Comparison of ENCODE assay signal across 10 mouse cellular contexts in genomic region chr10:79933145-79933679, GRCm38 (mm10). TPM values are rescaled to one million over a fixed set of nuclear protein-coding genes. Genes with fewer than 3 reads are reported as not detected.
DNase-seq lines count a peak whose midpoint lies in the region; ATAC-seq and TF ChIP-seq lines count a peak whose summit lies in the region.
"Had no signal": no experiment of that assay in that cellular context is flagged by ENCODE, and none has a peak within 500 bp of the region (broad histone marks: within the 10 kb centered on the region; RNA-seq: fewer than 3 reads in every experiment).

No protein-coding gene starts in this region.

- no peak for TF ChIP-seq RAD21 in CH12.LX (IDR thresholded peaks at IDR 0.05; ENCODE audit: low read depth, low read length)

- WGBS in heart, embryonic 14.5 days = 50% methylated on average over 9 of the region's 9 CpGs
- WGBS in limb, embryonic 15.5 days = 29% methylated on average over 9 of the region's 9 CpGs

- H3K79me2 ChIP-seq in CH12.LX (replicated peaks; ENCODE audit: control insufficient read depth, extremely low read depth, insufficient read depth, poor library complexity, severe bottlenecking) = peaks cover 100% of the 10 kb centered on the region

- H3K36me3 ChIP-seq in CH12.LX (replicated peaks in 1 of 2; ENCODE audit: control insufficient read depth in 1 of 2, insufficient read depth in 1 of 2, low read length in 1 of 2) = peaks cover 68 to 85% of the 10 kb centered on the region in 2 experiments
- peaks cover 41% of the 10 kb centered on the region for H3K36me3 ChIP-seq in heart, embryonic 14.5 days (ENCODE audit: control insufficient read depth, insufficient read depth, low read length)
- H3K36me3 ChIP-seq in limb, embryonic 15.5 days = peaks cover 32% of the 10 kb centered on the region

- H3K27me3 ChIP-seq in CH12.LX (replicated peaks) = no peaks in the 10 kb centered on the region
- no peaks in the 10 kb centered on the region for H3K27me3 ChIP-seq in heart, embryonic 14.5 days (ENCODE audit: control insufficient read depth, insufficient read depth, low read length)
- H3K27me3 ChIP-seq in limb, embryonic 15.5 days = no peaks in the 10 kb centered on the region

- no peak for TF ChIP-seq EP300 in CH12.LX (IDR thresholded peaks at IDR 0.05; ENCODE audit: low read length)

- peak; percentile 48 for DNase-seq in gastrocnemius, postnatal 10 days
- no peak for DNase-seq in gastrocnemius, postnatal 14 days
- no peak for DNase-seq in CH12.LX (ENCODE audit: extremely low read depth)
- DNase-seq in T-cell, adult 2 months (ENCODE audit: low spot score) = no peak
- no peak for DNase-seq in adrenal gland, postnatal 25 days
- no peak for DNase-seq in thymus, adult 18-20 months

- intact Hi-C loops in gastrocnemius, postnatal 14 days (cut with DNase I; ENCODE audit: low total_unique reads) = no loop called here

- H3K9ac ChIP-seq in CH12.LX (ENCODE audit: insufficient read depth, low read depth) = peak overlapping the region; percentile 22
- peak overlapping the region; percentile 13; the same call in 1 of the 2 replicates for H3K9ac ChIP-seq in heart, embryonic 14.5 days (ENCODE audit: low read length)
- H3K9ac ChIP-seq in limb, embryonic 15.5 days = no peak overlapping the region

- peak overlapping the region; percentile 78 for H3K4me2 ChIP-seq in CH12.LX (ENCODE audit: insufficient read depth, low read depth, poor library complexity, severe bottlenecking)
- H3K4me2 ChIP-seq in heart, embryonic 14.5 days (ENCODE audit: low read length) = no peak overlapping the region
- no peak overlapping the region for H3K4me2 ChIP-seq in limb, embryonic 15.5 days

- TF ChIP-seq CTCF in CH12.LX (conservative IDR thresholded peaks at IDR 0.05 in 1 of 2, IDR thresholded peaks at IDR 0.05 in 1 of 2; ENCODE audit: low read depth in 2 of 2, low read length in 2 of 2) = no peak

- dilution Hi-C loops in CH12.LX (cut with MboI; ENCODE audit: extremely low pct_ligation_motif_present, extremely low pct_unique_long_range_greater_than_20kb, low sequenced_read_pairs) = no loop called here

- no peaks in the 10 kb centered on the region for H3K9me3 ChIP-seq in CH12.LX (replicated peaks; ENCODE audit: low read length)
- H3K9me3 ChIP-seq in heart, embryonic 14.5 days (ENCODE audit: control insufficient read depth, low read length) = no peaks in the 10 kb centered on the region
- no peaks in the 10 kb centered on the region for H3K9me3 ChIP-seq in limb, embryonic 15.5 days

- in situ Hi-C loops in CH12.LX (cut with MboI; ENCODE audit: low pct_ligation_motif_present, low pct_unique_long_range_greater_than_20kb, low sequenced_read_pairs) = no loop called here

- peak overlapping the region; percentile 76 for H3K27ac ChIP-seq in CH12.LX (ENCODE audit: insufficient read depth, low read depth)
- peak overlapping the region; percentile 6 to 31; a peak in 2 of 4 replicates for H3K27ac ChIP-seq in heart, embryonic 14.5 days (replicated peaks in 1 of 2; ENCODE audit: control insufficient read depth in 1 of 2, insufficient read depth in 1 of 2, low read depth in 2 of 2, low read length in 2 of 2)
- H3K27ac ChIP-seq in limb, embryonic 15.5 days = peak overlapping the region; percentile 62

- ATAC-seq in heart, embryonic 14.5 days (ENCODE audit: insufficient number of reproducible peaks, insufficient read depth, low FRiP score, low read depth) = no peak
- no peak for ATAC-seq in limb, embryonic 15.5 days (ENCODE audit: insufficient number of reproducible peaks, low FRiP score, low TSS enrichment, low read depth)

- no peak for TF ChIP-seq POLR2A in CH12.LX (IDR thresholded peaks at IDR 0.05; ENCODE audit: low read depth, low read length)

- H3K4me3 ChIP-seq in CH12.LX (replicated peaks in 1 of 3; ENCODE audit: low read depth in 2 of 3, low read length in 2 of 3, poor library complexity in 1 of 3) = peak overlapping the region; percentile 18 to 96 (median 72)
- no peak overlapping the region for H3K4me3 ChIP-seq in heart, embryonic 14.5 days (ENCODE audit: control insufficient read depth in 1 of 2, insufficient read depth in 1 of 2, low read depth in 1 of 2, low read length in 2 of 2)
- H3K4me3 ChIP-seq in limb, embryonic 15.5 days = no peak overlapping the region

- peaks cover 53 to 89% of the 10 kb centered on the region in 2 experiments for H3K4me1 ChIP-seq in CH12.LX (ENCODE audit: control insufficient read depth in 1 of 2, insufficient read depth in 2 of 2)
- H3K4me1 ChIP-seq in heart, embryonic 14.5 days (ENCODE audit: control insufficient read depth in 2 of 2, insufficient read depth in 2 of 2, low read length in 2 of 2) = peaks cover 44 to 74% of the 10 kb centered on the region in 2 experiments
- H3K4me1 ChIP-seq in limb, embryonic 15.5 days = peaks cover 93% of the 10 kb centered on the region

TF ChIP-seq in CH12.LX, 34 proteins besides CTCF, POLR2A, EP300 and RAD21:
- no peak for TF ChIP-seq MYC (IDR thresholded peaks at IDR 0.05; ENCODE audit: low read depth, low read length)
- no peak for TF ChIP-seq IRF4 (IDR thresholded peaks at IDR 0.05; ENCODE audit: low read depth, low read length)
- TF ChIP-seq UBTF (IDR thresholded peaks at IDR 0.05; ENCODE audit: low read depth, low read length) = 0 out of 2 replicates have a peak, but pooled peaks have one; percentile 27

RNA-seq across cellular contexts. Expression of gene Arid3a, which starts 6.4 kb away (rescaled TPM):
- total RNA-seq in gastrocnemius, postnatal 10 days (2021) = 1 to 10 TPM; 2.6 to 4.1 TPM
- 1 to 10 TPM; 2.4 to 2.7 TPM for total RNA-seq in gastrocnemius, postnatal 14 days (2021)
- total RNA-seq in CH12.LX (2012; rRNA removed) = 114 and 161 TPM in 2 replicates
- 45.9 and 48.4 TPM in 2 replicates for total RNA-seq in CH12.LX (2014; rRNA removed)
- 84.7 and 94.4 TPM in 2 replicates for polyA plus RNA-seq in CH12.LX (2012; ENCODE audit: insufficient read length, low read depth)
- 1.9 and 2.8 TPM in 2 replicates for polyA plus RNA-seq in heart, embryonic 14.5 days (2014; fragmentation: Nextera tagmentation; extraction: Ambion mirVana)
- polyA plus RNA-seq in limb, embryonic 15.5 days (2015; fragmentation: Nextera tagmentation; extraction: Ambion mirVana) = 5.7 and 7.4 TPM in 2 replicates
- total RNA-seq in adrenal gland, postnatal 25 days (2021) = 5.2 and 5.8 TPM in 2 replicates

RNA-seq across cellular contexts. Expression of gene R3hdm4, which starts 12.2 kb away (rescaled TPM):
- total RNA-seq in gastrocnemius, postnatal 10 days (2021) = 100 to 1,000 TPM; 101 to 108 TPM
- 100 to 1,000 TPM in 1 of 2 experiments, 10 to 100 TPM in 1; 98.8 to 106 TPM for total RNA-seq in gastrocnemius, postnatal 14 days (2021)
- total RNA-seq in CH12.LX (2012; rRNA removed) (20.9 and 22.3 TPM in 2 replicates), CH12.LX (2014; rRNA removed) (8.9 and 10.5 TPM in 2 replicates)
- polyA plus RNA-seq in CH12.LX (2012; ENCODE audit: insufficient read length, low read depth) = 53.2 and 59.4 TPM in 2 replicates
- 96.7 and 98.5 TPM in 2 replicates for polyA plus RNA-seq in heart, embryonic 14.5 days (2014; fragmentation: Nextera tagmentation; extraction: Ambion mirVana)
- polyA plus RNA-seq in limb, embryonic 15.5 days (2015; fragmentation: Nextera tagmentation; extraction: Ambion mirVana) = 159 and 161 TPM in 2 replicates
- total RNA-seq in adrenal gland, postnatal 25 days (2021) = 85.5 and 98.9 TPM in 2 replicates

RNA-seq across cellular contexts. Expression of gene Kiss1r, which starts 16.4 kb away (rescaled TPM):
- total RNA-seq in gastrocnemius, postnatal 10 days (2021) = under 1 TPM; 0.23 to 0.59 TPM
- total RNA-seq in gastrocnemius, postnatal 14 days (2021) = under 1 TPM; 0.27 to 0.44 TPM
- 0.21 and 0.76 TPM in 2 replicates for total RNA-seq in CH12.LX (2012; rRNA removed)
- 0.24 and 0.32 TPM in 2 replicates for total RNA-seq in CH12.LX (2014; rRNA removed)
- 0.17 and 0.20 TPM in 2 replicates for polyA plus RNA-seq in CH12.LX (2012; ENCODE audit: insufficient read length, low read depth)
- polyA plus RNA-seq in heart, embryonic 14.5 days (2014; fragmentation: Nextera tagmentation; extraction: Ambion mirVana) = 0.19 and 0.70 TPM in 2 replicates
- 1.0 and 1.2 TPM in 2 replicates for polyA plus RNA-seq in limb, embryonic 15.5 days (2015; fragmentation: Nextera tagmentation; extraction: Ambion mirVana)
- total RNA-seq in adrenal gland, postnatal 25 days (2021) = 1.1 and 2.3 TPM in 2 replicates

RNA-seq across cellular contexts. Expression of gene Gm26602, which starts 22.6 kb away (rescaled TPM):
- total RNA-seq in gastrocnemius, postnatal 10 days (2021) = not detected
- not detected for total RNA-seq in gastrocnemius, postnatal 14 days (2021)
- total RNA-seq in CH12.LX (2012; rRNA removed) (6.0 and 8.1 TPM in 2 replicates), CH12.LX (2014; rRNA removed) (not detected in 2 replicates)
- not detected in 2 replicates for polyA plus RNA-seq in CH12.LX (2012; ENCODE audit: insufficient read length, low read depth)
- polyA plus RNA-seq in heart, embryonic 14.5 days (2014; fragmentation: Nextera tagmentation; extraction: Ambion mirVana) = 4.6 TPM in 1 of 2 replicates, not detected in the other
- polyA plus RNA-seq in limb, embryonic 15.5 days (2015; fragmentation: Nextera tagmentation; extraction: Ambion mirVana) = not detected in 2 replicates
- total RNA-seq in adrenal gland, postnatal 25 days (2021) = not detected in 2 replicates
- polyA plus RNA-seq: large intestine, adult 2 months; small intestine, adult 2 months had no signal

RNA-seq across cellular contexts. Expression of gene Med16, which starts 24.5 kb away (rescaled TPM):
- 10 to 100 TPM; 39.6 to 43.8 TPM for total RNA-seq in gastrocnemius, postnatal 10 days (2021)
- 10 to 100 TPM; 37.7 to 38.1 TPM for total RNA-seq in gastrocnemius, postnatal 14 days (2021)
- total RNA-seq in CH12.LX (2012; rRNA removed) (12.1 and 14.4 TPM in 2 replicates), CH12.LX (2014; rRNA removed) (8.7 and 10.2 TPM in 2 replicates)
- polyA plus RNA-seq in CH12.LX (2012; ENCODE audit: insufficient read length, low read depth) = 20.7 and 22.8 TPM in 2 replicates
- polyA plus RNA-seq in heart, embryonic 14.5 days (2014; fragmentation: Nextera tagmentation; extraction: Ambion mirVana) = 34.7 TPM in 2 replicates
- polyA plus RNA-seq in limb, embryonic 15.5 days (2015; fragmentation: Nextera tagmentation; extraction: Ambion mirVana) = 35.4 and 37.7 TPM in 2 replicates
- total RNA-seq in adrenal gland, postnatal 25 days (2021) = 36.0 and 49.2 TPM in 2 replicates

Comparison
In these comparisons a context has a peak if more than half of its experiments do, and no peak if none do; other contexts are left out.
1. H3K27ac ChIP-seq: peak in every context shown above with its lines; median percentile 76 in CH12.LX; 62 in limb, embryonic 15.5 days; 18 in heart, embryonic 14.5 days.
2. H3K4me3 ChIP-seq: peak in CH12.LX (3 of 3); none in heart, embryonic 14.5 days (0 of 2) and limb, embryonic 15.5 days (single experiment).